Mouse (Mus musculus) erythroblast, embryonic 14.5 days (primary cell): ENCODE data around the gene Flvcr2. TPM values are rescaled to one million over a fixed set of nuclear protein-coding genes. Genes with fewer than 3 reads are reported as not detected.

Experiments used
- H3K27me3 ChIP-seq: 2 replicates; pipeline ENCODE4 v1.6.1; 2012; ENCODE audit warnings: inconsistent platforms; ENCODE audit not compliant: control insufficient read depth
- H3K36me3 ChIP-seq: 2 replicates; pipeline ENCODE4 v1.6.1; 2012; ENCODE audit warnings: mild to moderate bottlenecking, inconsistent platforms; ENCODE audit not compliant: control insufficient read depth
- H3K4me1 ChIP-seq: 2 replicates; pipeline ENCODE4 v1.6.1; 2012; ENCODE audit warnings: inconsistent platforms; ENCODE audit not compliant: control insufficient read depth
- H3K4me3 ChIP-seq: replicated peaks from 2 replicates; pipeline ENCODE3; 2012; ENCODE audit warnings: moderate library complexity, mild to moderate bottlenecking, inconsistent platforms
- H3K9me3 ChIP-seq: 2 replicates; pipeline ENCODE4 v1.6.1; 2012; ENCODE audit warnings: low read length, inconsistent platforms, mixed read lengths; ENCODE audit not compliant: control insufficient read depth
- GATA1 ChIP-seq: IDR thresholded peaks from 2 replicates; pipeline ENCODE4 v1.6.1; 2012; ENCODE audit warnings: low read length, inconsistent platforms, mixed read lengths
- TAL1 ChIP-seq: IDR thresholded peaks from 3 replicates; pipeline ENCODE4 v1.6.1; 2012; ENCODE audit warnings: low read length, inconsistent platforms, mixed read lengths
- polyA plus RNA-seq: library from polyadenylated mRNA; stranded (reverse); fragments of >175 nt; gene quantifications from 2 replicates; pipeline ENCODE4 v1.2.3, GENCODE M21; 2012

Flvcr2 gene
- polyA plus RNA-seq, 1 experiment: not detected

- H3K4me3 ChIP-seq: no peak overlapping the region
- no peak for TF ChIP-seq GATA1
- no peak for TF ChIP-seq TAL1
- no peaks in the 10 kb centered on the region for H3K36me3 ChIP-seq
- H3K27me3 ChIP-seq: no peaks in the 10 kb centered on the region
- no peaks in the 10 kb centered on the region for H3K9me3 ChIP-seq
- no peaks in the 10 kb centered on the region for H3K4me1 ChIP-seq
Measured at GRCm38 (mm10) chr12:85779707-85780106, 33.4 kb downstream of the Flvcr2 start.

- H3K36me3 ChIP-seq: no peaks in the 10 kb centered on the region
- H3K27me3 ChIP-seq: no peaks in the 10 kb centered on the region
- TF ChIP-seq TAL1: no peak
- no peak for TF ChIP-seq GATA1
- H3K4me3 ChIP-seq: no peak overlapping the region
- H3K9me3 ChIP-seq: no peaks in the 10 kb centered on the region
- no peaks in the 10 kb centered on the region for H3K4me1 ChIP-seq
Measured at GRCm38 (mm10) chr12:85781606-85782005, 35.3 kb downstream of the Flvcr2 start.

- Histone ChIP-seq H3K4me3 (no peak overlapping the region), H3K9me3 (no peaks in the 10 kb centered on the region), H3K27me3 (no peaks in the 10 kb centered on the region), H3K4me1 (no peaks in the 10 kb centered on the region), H3K36me3 (no peaks in the 10 kb centered on the region)
- no peak for TF ChIP-seq TAL1
Measured at GRCm38 (mm10) chr12:85784916-85785815, 38.8 kb downstream of the Flvcr2 start.

- no peaks in the 10 kb centered on the region for H3K9me3 ChIP-seq
- H3K36me3 ChIP-seq: no peaks in the 10 kb centered on the region
- H3K27me3 ChIP-seq: no peaks in the 10 kb centered on the region
- TF ChIP-seq GATA1 (no peak), TAL1 (no peak)
- no peak overlapping the region for H3K4me3 ChIP-seq
- H3K4me1 ChIP-seq: no peaks in the 10 kb centered on the region
Measured at GRCm38 (mm10) chr12:85792158-85792557, 45.8 kb downstream of the Flvcr2 start.

- no peaks in the 10 kb centered on the region for H3K36me3 ChIP-seq
- H3K9me3 ChIP-seq: no peaks in the 10 kb centered on the region
- no peak overlapping the region for H3K4me3 ChIP-seq
- no peaks in the 10 kb centered on the region for H3K4me1 ChIP-seq
- no peak for TF ChIP-seq GATA1
- no peak for TF ChIP-seq TAL1
- H3K27me3 ChIP-seq: no peaks in the 10 kb centered on the region
Measured at GRCm38 (mm10) chr12:85792821-85793346, 46.5 kb downstream of the Flvcr2 start.

GRCm38 (mm10) chr12:85794094-85794493 is 47.8 kb downstream of the Flvcr2 start:
- Histone ChIP-seq H3K4me3 (no peak overlapping the region), H3K36me3 (no peaks in the 10 kb centered on the region), H3K9me3 (no peaks in the 10 kb centered on the region), H3K4me1 (no peaks in the 10 kb centered on the region), H3K27me3 (no peaks in the 10 kb centered on the region)
- no peak for TF ChIP-seq TAL1
- TF ChIP-seq GATA1: no peak

GRCm38 (mm10) chr12:85795551-85795950 is 49.2 kb downstream of the Flvcr2 start:
- H3K27me3 ChIP-seq: no peaks in the 10 kb centered on the region
- TF ChIP-seq TAL1 (no peak), GATA1 (no peak)
- H3K4me1 ChIP-seq: no peaks in the 10 kb centered on the region
- H3K4me3 ChIP-seq: no peak overlapping the region
- no peaks in the 10 kb centered on the region for H3K9me3 ChIP-seq
- no peaks in the 10 kb centered on the region for H3K36me3 ChIP-seq

- Histone ChIP-seq H3K4me1 (no peaks in the 10 kb centered on the region), H3K36me3 (no peaks in the 10 kb centered on the region), H3K9me3 (no peaks in the 10 kb centered on the region)
Measured at GRCm38 (mm10) chr12:85800031-85800430, 53.7 kb downstream of the Flvcr2 start.

GRCm38 (mm10) chr12:85809726-85810125 is 63.4 kb downstream of the Flvcr2 start:
- Histone ChIP-seq H3K4me3 (no peak overlapping the region), H3K9me3 (no peaks in the 10 kb centered on the region), H3K36me3 (peaks cover 41% of the 10 kb centered on the region), H3K27me3 (no peaks in the 10 kb centered on the region), H3K4me1 (no peaks in the 10 kb centered on the region)
- no peak for TF ChIP-seq TAL1
- TF ChIP-seq GATA1: no peak

More at GRCm38 (mm10) chr12:85800031-85800430, 53.7 kb downstream of the Flvcr2 start:
- TF ChIP-seq GATA1 (no peak), TAL1 (no peak)
- Histone ChIP-seq H3K27me3 (no peaks in the 10 kb centered on the region), H3K4me3 (no peak overlapping the region)
